In genomic region chr19:23664083-23664482, GRCm38 (mm10) we compare ENCODE assay signal across 42 mouse cellular contexts. TPM values are rescaled to one million over a fixed set of nuclear protein-coding genes. Genes with fewer than 3 reads are reported as not detected.
"Had no signal": no experiment of that assay in that cellular context is flagged by ENCODE, and none has a peak within 500 bp of the region (broad histone marks: within the 10 kb centered on the region; RNA-seq: fewer than 3 reads in every experiment).

No protein-coding gene starts in this region.

- H3K4me2 ChIP-seq: heart, embryonic 11.5 days; heart, embryonic 12.5 days; heart, embryonic 13.5 days; heart, embryonic 15.5 days; hindbrain, embryonic 12.5 days; hindbrain, embryonic 13.5 days; hindbrain, embryonic 14.5 days; hindbrain, embryonic 15.5 days; intestine, embryonic 15.5 days; kidney, embryonic 15.5 days had no signal

- H3K9ac ChIP-seq: heart, embryonic 12.5 days; heart, embryonic 13.5 days; heart, embryonic 15.5 days; hindbrain, embryonic 12.5 days; hindbrain, embryonic 13.5 days; hindbrain, embryonic 14.5 days; hindbrain, embryonic 15.5 days; intestine, embryonic 15.5 days; kidney, embryonic 15.5 days had no signal

- H3K27me3 ChIP-seq: heart, embryonic 12.5 days; heart, embryonic 13.5 days; heart, embryonic 15.5 days; hindbrain, embryonic 12.5 days; hindbrain, embryonic 13.5 days; hindbrain, embryonic 15.5 days; intestine, embryonic 15.5 days; kidney, embryonic 15.5 days had no signal

- H3K4me1 ChIP-seq: heart, embryonic 10.5 days; heart, embryonic 12.5 days; heart, embryonic 13.5 days; heart, embryonic 15.5 days; hindbrain, embryonic 12.5 days; hindbrain, embryonic 13.5 days; intestine, embryonic 15.5 days; kidney, embryonic 15.5 days had no signal

- H3K4me3 ChIP-seq: heart, embryonic 10.5 days; heart, embryonic 12.5 days; heart, embryonic 13.5 days; heart, embryonic 15.5 days; hindbrain, embryonic 10.5 days; hindbrain, embryonic 12.5 days; hindbrain, embryonic 13.5 days; hindbrain, embryonic 15.5 days; intestine, embryonic 15.5 days; kidney, embryonic 15.5 days; layer of hippocampus, adult 2 months had no signal

- H3K9me3 ChIP-seq: heart, embryonic 10.5 days; heart, embryonic 12.5 days; heart, embryonic 13.5 days; heart, embryonic 15.5 days; hindbrain, embryonic 10.5 days; hindbrain, embryonic 12.5 days; hindbrain, embryonic 13.5 days; hindbrain, embryonic 15.5 days; intestine, embryonic 15.5 days; kidney, embryonic 15.5 days had no signal

- DNase-seq: heart, postnatal 10 days; heart, postnatal 14 days; heart, postnatal 36 days; heart, postnatal 4 days; kidney, adult 11 months; kidney, adult 18-20 months; kidney, adult 2 months; kidney, adult 8-10 months; kidney, adult 9 months; kidney, postnatal 10 days; kidney, postnatal 14 days; kidney, postnatal 25 days; kidney, postnatal 36 days; kidney, postnatal 4 days; layer of hippocampus, adult 9-11 months; layer of hippocampus, postnatal 36 days had no signal

- H3K27ac ChIP-seq: heart, embryonic 10.5 days; heart, embryonic 13.5 days; heart, embryonic 15.5 days; hindbrain, embryonic 10.5 days; hindbrain, embryonic 12.5 days; hindbrain, embryonic 13.5 days; hindbrain, embryonic 14.5 days; hindbrain, embryonic 15.5 days; hindbrain, postnatal 0 days; intestine, embryonic 15.5 days; kidney, postnatal 0 days; layer of hippocampus, adult 2 months had no signal

- ATAC-seq: hindbrain, embryonic 16.5 days; hindbrain, postnatal 0 days; inflammation-experienced regulatory T-cells, adult 6 months; intestine, embryonic 15.5 days; intestine, embryonic 16.5 days; intestine, postnatal 0 days had no signal

- H3K36me3 ChIP-seq: heart, embryonic 10.5 days; heart, embryonic 12.5 days; heart, embryonic 13.5 days; heart, embryonic 15.5 days; hindbrain, embryonic 10.5 days; hindbrain, embryonic 12.5 days; hindbrain, embryonic 13.5 days; hindbrain, embryonic 15.5 days; intestine, embryonic 15.5 days; kidney, embryonic 15.5 days had no signal

RNA-seq across cellular contexts. Expression of gene 1700028P14Rik, which starts 11.5 kb away (rescaled TPM):
- total RNA-seq: heart, postnatal 10 days; heart, postnatal 14 days; heart, postnatal 25 days; heart, postnatal 36 days; heart, postnatal 4 days; hematopoietic stem cell, adult 5-6 weeks had no signal
- polyA plus RNA-seq: heart, embryonic 10.5 days; heart, embryonic 11.5 days; heart, embryonic 12.5 days; heart, embryonic 13.5 days; heart, embryonic 14.5 days; heart, embryonic 15.5 days; heart, postnatal 0 days; inflammation-experienced regulatory T-cells, adult 6 months; intestine, embryonic 14.5 days; intestine, embryonic 15.5 days; intestine, embryonic 16.5 days; kidney, adult 2 months; kidney, embryonic 14.5 days; large intestine, adult 2 months had no signal
